Mouse (Mus musculus) testis, adult 2 months (tissue): ENCODE results near the gene Rock2.

Experiments used
- CTCF ChIP-seq: fragments of 200-500 bp; IDR thresholded peaks from 2 replicates; pipeline ENCODE4 v1.5.1; 2012; ENCODE audit warnings: low read depth, mild to moderate bottlenecking, inconsistent platforms, low read length, moderate library complexity; ENCODE audit not compliant: control insufficient read depth, insufficient read depth, insufficient replicate concordance
- POLR2A ChIP-seq: fragments of 200-500 bp; IDR thresholded peaks from 2 replicates; pipeline ENCODE4 v1.6.1; 2012; ENCODE audit warnings: low read depth, mild to moderate bottlenecking, inconsistent platforms, low read length, moderate library complexity; ENCODE audit not compliant: control insufficient read depth

- TF ChIP-seq CTCF, result no peak
- no peak for TF ChIP-seq POLR2A
Measured at GRCm38 (mm10) chr12:16996281-16996680, 101.6 kb downstream of the Rock2 start.
